Mouse (Mus musculus) C2C12 (cell line): ENCODE data around the gene Otof. TPM values are rescaled to one million over a fixed set of nuclear protein-coding genes. Genes with fewer than 3 reads are reported as not detected.

Source experiments
- H3K27me3 ChIP-seq: one replicate; pipeline ENCODE4 v1.6.1; 2011; ENCODE audit not compliant: control insufficient read depth, insufficient read depth, insufficient read length
- H3K36me3 ChIP-seq: one replicate; pipeline ENCODE4 v1.6.1; 2011; ENCODE audit not compliant: control insufficient read depth, insufficient read depth
- H3K4me3 ChIP-seq: one replicate; pipeline ENCODE4 v1.5.1; 2011; ENCODE audit warnings: mild to moderate bottlenecking, control low read depth; ENCODE audit not compliant: poor library complexity, insufficient read depth, severe bottlenecking
- H3K79me2 ChIP-seq: one replicate; pipeline ENCODE4 v1.6.1; 2011; ENCODE audit not compliant: control insufficient read depth, insufficient read depth
- H3K79me3 ChIP-seq: one replicate; pipeline ENCODE4 v1.6.1; 2011; ENCODE audit warnings: low read depth, control low read depth
- H3ac ChIP-seq: one replicate; pipeline ENCODE3; 2011; ENCODE audit warnings: low read depth; ENCODE audit not compliant: control insufficient read depth, insufficient read length
- CEBPB ChIP-seq: IDR thresholded peaks from one replicate; pipeline ENCODE4 v1.6.1; 2011; ENCODE audit warnings: low read depth, mild to moderate bottlenecking, control low read depth, moderate library complexity
- CTCF ChIP-seq: IDR thresholded peaks from one replicate; pipeline ENCODE4 v1.5.1; 2011; ENCODE audit not compliant: control insufficient read depth, insufficient read depth, insufficient read length
- FOSL1 ChIP-seq: IDR thresholded peaks from one replicate; pipeline ENCODE4 v1.8.0; 2011; ENCODE audit warnings: mild to moderate bottlenecking, low read length; ENCODE audit not compliant: poor library complexity, insufficient read depth, severe bottlenecking
- MAX ChIP-seq: IDR thresholded peaks from one replicate; pipeline ENCODE4 v1.6.1; 2011; ENCODE audit warnings: mild to moderate bottlenecking, control low read depth
- MYOD1 ChIP-seq: IDR thresholded peaks from one replicate; pipeline ENCODE4 v1.6.1; 2011; ENCODE audit warnings: low read depth; ENCODE audit not compliant: control insufficient read depth, insufficient read length
- MYOG ChIP-seq: IDR thresholded peaks from one replicate; pipeline ENCODE4 v1.6.1; 2011; ENCODE audit not compliant: control insufficient read depth, insufficient read length; ENCODE audit errors: extremely low read depth
- USF1 ChIP-seq: IDR thresholded peaks from one replicate; pipeline ENCODE4 v1.6.1; 2011; ENCODE audit warnings: low read depth, mild to moderate bottlenecking, control low read depth, moderate library complexity
- polyA plus RNA-seq: library from polyadenylated mRNA; unstranded; fragments of >200 nt; fragmentation: generic; extraction: Trizol; gene quantifications from one replicate; pipeline ENCODE4 v1.2.1, GENCODE M21; 2012; ENCODE audit warnings: missing spikeins

The Otof gene
- polyA plus RNA-seq, 1 experiment: not detected

GRCm38 (mm10) chr5:30382876-30383275 is 78.9 kb downstream of the Otof start:
- TF ChIP-seq FOSL1: no peak
- no peak for TF ChIP-seq CEBPB
- no peak for TF ChIP-seq USF1
- TF ChIP-seq MAX: no peak
- no peak for TF ChIP-seq CTCF
- TF ChIP-seq MYOG: no peak
- TF ChIP-seq MYOD1: no peak
- peaks cover 96% of the 10 kb centered on the region for H3K27me3 ChIP-seq
- no peak overlapping the region for H3ac ChIP-seq
- H3K36me3 ChIP-seq: no peaks in the 10 kb centered on the region
- no peaks in the 10 kb centered on the region for H3K79me2 ChIP-seq
- no peak overlapping the region for H3K4me3 ChIP-seq
- H3K79me3 ChIP-seq: no peaks in the 10 kb centered on the region

- Histone ChIP-seq H3K79me2 (no peaks in the 10 kb centered on the region), H3ac (no peak overlapping the region), H3K27me3 (peaks cover 59% of the 10 kb centered on the region), H3K79me3 (no peaks in the 10 kb centered on the region), H3K4me3 (no peak overlapping the region), H3K36me3 (no peaks in the 10 kb centered on the region)
- TF ChIP-seq CTCF (no peak), MYOG (no peak), FOSL1 (no peak), CEBPB (no peak), USF1 (no peak), MYOD1 (no peak), MAX (no peak)
Measured at GRCm38 (mm10) chr5:30369426-30369825, 92.3 kb downstream of the Otof start.

GRCm38 (mm10) chr5:30367405-30367804 is 94.3 kb downstream of the Otof start:
- Histone ChIP-seq H3K36me3 (no peaks in the 10 kb centered on the region), H3K4me3 (no peak overlapping the region), H3K79me3 (no peaks in the 10 kb centered on the region), H3K79me2 (no peaks in the 10 kb centered on the region), H3K27me3 (peaks cover 47% of the 10 kb centered on the region), H3ac (no peak overlapping the region)
- TF ChIP-seq CTCF (no peak), MYOG (no peak), CEBPB (no peak), MAX (no peak), MYOD1 (no peak), USF1 (no peak), FOSL1 (no peak)

GRCm38 (mm10) chr5:30358436-30359099 is 103.2 kb downstream of the Otof start:
- H3K36me3 ChIP-seq: no peaks in the 10 kb centered on the region
- H3K4me3 ChIP-seq: no peak overlapping the region
- no peak for TF ChIP-seq MYOD1
- no peak for TF ChIP-seq MAX
- TF ChIP-seq CEBPB: no peak
- no peak for TF ChIP-seq MYOG
- no peak for TF ChIP-seq USF1
- no peak for TF ChIP-seq CTCF
- no peak for TF ChIP-seq FOSL1
- H3K79me3 ChIP-seq: no peaks in the 10 kb centered on the region
- H3K27me3 ChIP-seq: no peaks in the 10 kb centered on the region
- H3ac ChIP-seq: no peak overlapping the region
- no peaks in the 10 kb centered on the region for H3K79me2 ChIP-seq

- Histone ChIP-seq H3K4me3 (no peak overlapping the region), H3K27me3 (peaks cover 3% of the 10 kb centered on the region), H3ac (no peak overlapping the region), H3K36me3 (no peaks in the 10 kb centered on the region), H3K79me3 (no peaks in the 10 kb centered on the region), H3K79me2 (no peaks in the 10 kb centered on the region)
- no peak for TF ChIP-seq USF1
- no peak for TF ChIP-seq CTCF
- no peak for TF ChIP-seq MYOD1
- no peak for TF ChIP-seq MYOG
Measured at GRCm38 (mm10) chr5:30356647-30357046, 105.1 kb downstream of the Otof start.
